Mouse (Mus musculus) lung, adult 2 months (tissue): ENCODE data around the gene Jag2.

Source experiments
- CTCF ChIP-seq: fragments of 200-500 bp; IDR thresholded peaks from 2 replicates; pipeline ENCODE4 v1.5.1; 2011; ENCODE audit warnings: mild to moderate bottlenecking, low read length, control low read depth; ENCODE audit not compliant: insufficient read depth
- POLR2A ChIP-seq: fragments of 200-500 bp; IDR thresholded peaks from 2 replicates; pipeline ENCODE4 v1.6.1; 2011; ENCODE audit warnings: low read depth, mild to moderate bottlenecking, control low read depth, low read length, borderline replicate concordance; ENCODE audit errors: extremely low read depth

DNA sequence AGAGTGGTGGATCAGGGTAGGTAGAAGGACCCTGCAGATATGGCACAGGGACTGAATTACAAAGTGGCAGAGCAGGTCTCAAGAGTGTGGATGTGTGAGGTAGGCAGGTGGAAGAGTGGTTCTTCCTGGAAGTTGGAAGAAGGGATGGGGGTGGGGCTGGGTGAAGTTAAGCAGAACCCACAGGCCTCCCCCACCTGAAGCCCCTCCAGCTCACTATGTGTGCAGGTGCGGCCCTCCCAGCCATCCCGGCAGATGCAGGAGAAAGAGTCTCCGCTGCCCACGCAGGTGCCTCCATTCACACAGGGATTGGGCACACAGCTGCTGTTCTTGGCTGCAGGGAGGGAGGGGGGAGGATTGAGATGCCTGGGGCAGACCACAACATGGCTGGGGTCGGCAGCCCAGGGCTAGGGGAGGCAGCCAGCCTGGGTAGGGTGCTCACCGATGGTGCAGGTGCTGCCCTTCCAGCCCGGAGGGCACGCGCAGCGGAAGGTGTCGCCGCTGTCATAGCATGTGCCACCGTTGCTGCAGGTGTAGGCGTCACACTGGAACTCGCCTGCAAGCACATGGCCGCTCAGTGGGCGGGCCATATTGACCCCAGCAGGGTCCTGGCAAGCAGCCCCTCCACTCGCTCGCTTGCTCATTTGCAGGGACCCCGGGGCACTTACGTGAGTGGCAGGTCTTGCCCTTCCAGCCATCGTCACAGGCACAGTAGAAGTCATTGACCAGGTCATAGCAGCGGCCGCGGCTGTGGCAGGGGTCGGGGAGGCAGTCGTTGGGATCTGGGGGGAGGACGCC lies 16.4 kb downstream of the Jag2 start:
- TF ChIP-seq CTCF (no peak), POLR2A (no peak)
